Mouse (Mus musculus) ES-E14 (cell line): ENCODE measurements around the gene Arrb1.

Experiments used
- HCFC1 ChIP-seq: IDR thresholded peaks from 2 replicates; pipeline ENCODE4 v1.6.1; 2012; ENCODE audit warnings: low read length, inconsistent platforms, borderline replicate concordance; ENCODE audit not compliant: insufficient read depth
- MAFK ChIP-seq: IDR thresholded peaks from 2 replicates; pipeline ENCODE4 v1.6.1; 2014; ENCODE audit warnings: mild to moderate bottlenecking, low read depth, low read length, inconsistent platforms; ENCODE audit not compliant: insufficient read depth
- ZC3H11A ChIP-seq: IDR thresholded peaks from 2 replicates; pipeline ENCODE4 v1.6.1; 2012; ENCODE audit warnings: low read depth, mild to moderate bottlenecking, inconsistent platforms, low read length, borderline replicate concordance
- ZNF384 ChIP-seq: IDR thresholded peaks from 2 replicates; pipeline ENCODE4 v1.6.1; 2012; ENCODE audit warnings: low read depth, low read length, inconsistent platforms

- no peak for TF ChIP-seq ZNF384
- TF ChIP-seq HCFC1 = no peak
- no peak for TF ChIP-seq ZC3H11A
- no peak for TF ChIP-seq MAFK
Measured at GRCm38 (mm10) chr7:99648623-99649022, 113.4 kb downstream of the Arrb1 start.
